Mouse (Mus musculus) lung, adult 2 months (tissue): ENCODE measurements at regions not wholly inside any gene's neighbourhood (a gene's known extent, or its start where the extent isn't known, plus 50 kb on each side); places are given as distances from the start of the nearest gene placed in this dataset.

Experiments used
- CTCF ChIP-seq: fragments of 200-500 bp; IDR thresholded peaks from 2 replicates; pipeline ENCODE4 v1.5.1; 2011; ENCODE audit warnings: mild to moderate bottlenecking, low read length, control low read depth; ENCODE audit not compliant: insufficient read depth
- POLR2A ChIP-seq: fragments of 200-500 bp; IDR thresholded peaks from 2 replicates; pipeline ENCODE4 v1.6.1; 2011; ENCODE audit warnings: low read depth, mild to moderate bottlenecking, control low read depth, low read length, borderline replicate concordance; ENCODE audit errors: extremely low read depth

DNA sequence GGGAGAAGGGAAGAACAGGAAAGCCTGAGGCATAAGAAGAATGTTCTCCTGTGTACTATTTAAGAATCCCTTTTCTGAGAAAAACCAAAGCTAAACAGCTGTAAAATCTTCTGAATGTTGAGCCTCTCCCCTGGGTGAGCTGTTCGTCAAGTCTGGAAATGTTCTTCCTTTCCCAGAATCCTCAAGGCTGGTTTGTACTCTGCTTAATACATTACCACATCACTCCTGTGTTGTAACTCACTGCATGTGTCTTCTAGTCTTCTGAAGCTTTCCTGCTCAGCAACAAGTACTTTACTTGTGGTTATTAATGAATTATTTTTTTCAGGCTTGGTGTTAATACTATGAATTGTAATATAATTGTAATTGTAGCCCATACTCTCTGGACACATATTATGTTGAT is 65.4 kb upstream of the Ghr start:
- no peak for TF ChIP-seq CTCF
- no peak for TF ChIP-seq POLR2A
